Mouse (Mus musculus): ENCODE data around the gene Insl6. TPM values are rescaled to one million over a fixed set of nuclear protein-coding genes. Genes with fewer than 3 reads are reported as not detected.

Insl6 gene
- polyA plus RNA-seq, 1 experiment from 2014 or later: 6.5 TPM

GRCm38 (mm10) chr19:29342281-29342680 lies 17.1 kb upstream of the Insl6 start:
- Histone ChIP-seq H3K27me3 (ENCODE audit: insufficient read depth, poor library complexity, severe bottlenecking) (no peaks in the 10 kb centered on the region), H3K9me3 (no peaks in the 10 kb centered on the region), H3K27ac (no peak overlapping the region), H3K4me3 (no peak overlapping the region), H3K36me3 (no peaks in the 10 kb centered on the region), H3K4me1 (no peaks in the 10 kb centered on the region)
- DNase-seq (ENCODE audit: low spot score): no peak
- WGBS: 71% methylated on average over 6 of the region's 6 CpGs

GRCm38 (mm10) chr19:29341029-29341428 lies 15.9 kb upstream of the Insl6 start:
- no peaks in the 10 kb centered on the region for H3K9me3 ChIP-seq
- H3K27ac ChIP-seq: no peak overlapping the region
- H3K27me3 ChIP-seq (ENCODE audit: insufficient read depth, poor library complexity, severe bottlenecking): no peaks in the 10 kb centered on the region
- H3K36me3 ChIP-seq: no peaks in the 10 kb centered on the region
- no peak overlapping the region for H3K4me3 ChIP-seq
- WGBS: 81% methylated on average over 4 of the region's 4 CpGs
- no peaks in the 10 kb centered on the region for H3K4me1 ChIP-seq
- no peak for DNase-seq (ENCODE audit: low spot score)

GRCm38 (mm10) chr19:29336624-29337023 lies 11.5 kb upstream of the Insl6 start:
- Histone ChIP-seq H3K4me3 (no peak overlapping the region), H3K27ac (no peak overlapping the region), H3K27me3 (ENCODE audit: insufficient read depth, poor library complexity, severe bottlenecking) (peaks cover 3% of the 10 kb centered on the region; the same call in 1 of the 2 replicates), H3K4me1 (peaks cover 8% of the 10 kb centered on the region), H3K9me3 (no peaks in the 10 kb centered on the region), H3K36me3 (no peaks in the 10 kb centered on the region)
- no peak for DNase-seq (ENCODE audit: low spot score)
- 74% methylated on average over 2 of the region's 2 CpGs for WGBS

GRCm38 (mm10) chr19:29334068-29334745 lies 9.1 kb upstream of the Insl6 start, which contains the start of gene Rln1:
TSS of gene Rln1 (minus strand) at chr19:29334670.
- WGBS: 3% methylated on average over 23 of the region's 23 CpGs
- Histone ChIP-seq H3K36me3 (no peaks in the 10 kb centered on the region), H3K4me1 (peaks cover 8% of the 10 kb centered on the region), H3K4me3 (peak within 1 kb of the TSS; percentile 62), H3K9me3 (no peaks in the 10 kb centered on the region), H3K27me3 (ENCODE audit: insufficient read depth, poor library complexity, severe bottlenecking) (peaks cover 3% of the 10 kb centered on the region; the same call in 1 of the 2 replicates), H3K27ac (peak within 1 kb of the TSS; percentile 73)
- DNase-seq (ENCODE audit: low spot score): peak; percentile 86

GRCm38 (mm10) chr19:29326822-29327552 lies 1.8 kb upstream of the Insl6 start:
- H3K27ac ChIP-seq: no peak overlapping the region
- H3K27me3 ChIP-seq (ENCODE audit: insufficient read depth, poor library complexity, severe bottlenecking): 0 out of 2 replicates have a peak, but pooled peaks cover 4% of the 10 kb centered on the region
- no peak for DNase-seq (ENCODE audit: low spot score)
- H3K9me3 ChIP-seq: no peaks in the 10 kb centered on the region
- 0 out of 2 replicates have a peak, but pooled peaks cover 4% of the 10 kb centered on the region for H3K4me1 ChIP-seq
- H3K4me3 ChIP-seq: no peak overlapping the region
- WGBS: 74% methylated on average over 13 of the region's 13 CpGs
- no peaks in the 10 kb centered on the region for H3K36me3 ChIP-seq

- Histone ChIP-seq H3K4me1 (0 out of 2 replicates have a peak, but pooled peaks cover 4% of the 10 kb centered on the region), H3K27ac (no peak overlapping the region)
- WGBS: 84% methylated on average over 4 of the region's 4 CpGs
These were observed 1.2 kb upstream of the Insl6 start for GRCm38 (mm10) chr19:29326396-29326795.

GRCm38 (mm10) chr19:29325852-29326180 lies 660 bp upstream of the Insl6 start:
- Histone ChIP-seq H3K9me3 (no peaks in the 10 kb centered on the region), H3K4me3 (peak overlapping the region; percentile 55), H3K27ac (peak overlapping the region; percentile 62; the same call in 1 of the 2 replicates), H3K27me3 (ENCODE audit: insufficient read depth, poor library complexity, severe bottlenecking) (0 out of 2 replicates have a peak, but pooled peaks cover 4% of the 10 kb centered on the region), H3K36me3 (no peaks in the 10 kb centered on the region), H3K4me1 (0 out of 2 replicates have a peak, but pooled peaks cover 4% of the 10 kb centered on the region)
- WGBS: 61% methylated on average over 9 of the region's 9 CpGs
- DNase-seq (ENCODE audit: low spot score): no peak

More at GRCm38 (mm10) chr19:29326396-29326795, 1.2 kb upstream of the Insl6 start:
- no peak for DNase-seq (ENCODE audit: low spot score)
- 0 out of 2 replicates have a peak, but pooled peaks cover 4% of the 10 kb centered on the region for H3K27me3 ChIP-seq (ENCODE audit: insufficient read depth, poor library complexity, severe bottlenecking)
- no peaks in the 10 kb centered on the region for H3K36me3 ChIP-seq
- no peak overlapping the region for H3K4me3 ChIP-seq
- no peaks in the 10 kb centered on the region for H3K9me3 ChIP-seq

- H3K27ac ChIP-seq: no peak overlapping the region
- H3K27me3 ChIP-seq (ENCODE audit: insufficient read depth, poor library complexity, severe bottlenecking): 0 out of 2 replicates have a peak, but pooled peaks cover 4% of the 10 kb centered on the region
- H3K36me3 ChIP-seq: no peaks in the 10 kb centered on the region
- DNase-seq (ENCODE audit: low spot score): no peak
- H3K4me3 ChIP-seq: no peak overlapping the region
- 73% methylated on average over 8 of the region's 8 CpGs for WGBS
- H3K9me3 ChIP-seq: no peaks in the 10 kb centered on the region
- 0 out of 2 replicates have a peak, but pooled peaks cover 4% of the 10 kb centered on the region for H3K4me1 ChIP-seq
These were observed 1.6 kb downstream of the Insl6 start for GRCm38 (mm10) chr19:29323416-29324049.

- Histone ChIP-seq H3K9me3 (peaks cover 5% of the 10 kb centered on the region), H3K27me3 (ENCODE audit: insufficient read depth, poor library complexity, severe bottlenecking) (no peaks in the 10 kb centered on the region), H3K4me3 (no peak overlapping the region), H3K27ac (no peak overlapping the region), H3K36me3 (peaks cover 38% of the 10 kb centered on the region), H3K4me1 (no peaks in the 10 kb centered on the region)
- no peak for DNase-seq (ENCODE audit: low spot score)
- 79% methylated on average over 7 of the region's 7 CpGs for WGBS
These were observed 12.5 kb downstream of the Insl6 start for GRCm38 (mm10) chr19:29312661-29313060.

- Histone ChIP-seq H3K27ac (no peak overlapping the region), H3K27me3 (ENCODE audit: insufficient read depth, poor library complexity, severe bottlenecking) (no peaks in the 10 kb centered on the region), H3K36me3 (peaks cover 38% of the 10 kb centered on the region), H3K4me3 (no peak overlapping the region), H3K9me3 (peaks cover 5% of the 10 kb centered on the region), H3K4me1 (no peaks in the 10 kb centered on the region)
- no peak for DNase-seq (ENCODE audit: low spot score)
- 87% methylated on average over 8 of the region's 8 CpGs for WGBS
These were observed 13.4 kb downstream of the Insl6 start for GRCm38 (mm10) chr19:29311791-29312190.

GRCm38 (mm10) chr19:29308832-29309231 lies 16.3 kb downstream of the Insl6 start:
- Histone ChIP-seq H3K27ac (no peak overlapping the region), H3K36me3 (peaks cover 35% of the 10 kb centered on the region), H3K4me1 (no peaks in the 10 kb centered on the region), H3K4me3 (no peak overlapping the region), H3K27me3 (ENCODE audit: insufficient read depth, poor library complexity, severe bottlenecking) (no peaks in the 10 kb centered on the region), H3K9me3 (no peaks in the 10 kb centered on the region)
- no peak for DNase-seq (ENCODE audit: low spot score)

- Histone ChIP-seq H3K36me3 (peaks cover 41% of the 10 kb centered on the region), H3K27me3 (ENCODE audit: insufficient read depth, poor library complexity, severe bottlenecking) (no peaks in the 10 kb centered on the region), H3K9me3 (no peaks in the 10 kb centered on the region), H3K27ac (no peak overlapping the region), H3K4me3 (no peak overlapping the region), H3K4me1 (0 out of 2 replicates have a peak, but pooled peaks cover 3% of the 10 kb centered on the region)
- WGBS: 90% methylated on average over 2 of the region's 2 CpGs
- no peak for DNase-seq (ENCODE audit: low spot score)
These were observed 23.0 kb downstream of the Insl6 start for GRCm38 (mm10) chr19:29302119-29302518.

- no peak overlapping the region for H3K4me3 ChIP-seq
- no peaks in the 10 kb centered on the region for H3K9me3 ChIP-seq
- no peak for DNase-seq (ENCODE audit: low spot score)
- H3K27ac ChIP-seq: no peak overlapping the region
- no peaks in the 10 kb centered on the region for H3K27me3 ChIP-seq (ENCODE audit: insufficient read depth, poor library complexity, severe bottlenecking)
- H3K36me3 ChIP-seq: peaks cover 43% of the 10 kb centered on the region
- 91% methylated on average over 13 of the region's 13 CpGs for WGBS
- H3K4me1 ChIP-seq: 0 out of 2 replicates have a peak, but pooled peaks cover 3% of the 10 kb centered on the region
These were observed 24.2 kb downstream of the Insl6 start for GRCm38 (mm10) chr19:29300919-29301318.

Measured in heart, embryonic 10.5 days (tissue).